Mouse (Mus musculus) frontal cortex, postnatal 36 days (tissue): ENCODE measurements around the gene Tango6.
"Not testable (repeated sequence)": the region's sequence is repeated elsewhere in the genome, so short reads cannot be mapped to it uniquely, and the experiment has no call there.

Experiments used
- DNase-seq, 2 experiments: peaks; one replicate each; pipeline ENCODE4 v3.0.0; 2022; ENCODE audit warnings: low spot score in 2 of 2

Gene Tango6

DNA sequence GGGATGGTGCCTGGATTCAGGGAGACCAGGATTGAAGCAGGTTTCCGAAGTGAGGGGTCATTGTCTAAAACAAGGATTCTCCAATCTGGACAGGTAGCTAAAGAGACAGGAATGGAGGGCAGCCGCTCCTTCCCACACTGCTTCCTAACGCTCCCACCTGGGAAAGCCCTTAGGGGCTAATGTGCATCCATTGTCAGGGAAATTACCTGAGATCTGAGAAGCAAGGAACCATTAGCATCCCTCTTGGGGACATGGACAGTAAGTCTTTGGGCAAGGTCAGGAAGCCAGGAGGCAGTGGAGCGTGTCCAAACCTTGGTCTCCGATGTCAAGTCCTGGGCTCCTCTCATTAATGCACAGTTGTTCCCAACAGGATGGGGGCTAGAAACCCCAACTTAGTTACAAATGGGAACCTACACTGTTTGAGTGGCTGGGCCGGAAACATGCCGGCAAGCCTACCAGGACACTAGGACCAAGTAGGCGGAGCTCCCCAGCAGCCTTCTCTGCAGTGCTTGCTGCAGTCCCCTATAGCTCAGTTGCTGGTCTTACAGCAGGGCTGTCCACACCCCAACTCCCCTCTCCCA, 189.7 kb downstream of the Tango6 start:
- no peak for DNase-seq

- DNase-seq = no peak
Observed at GRCm38 (mm10) chr8:106880121-106880707, 197.3 kb downstream of the Tango6 start.

DNA sequence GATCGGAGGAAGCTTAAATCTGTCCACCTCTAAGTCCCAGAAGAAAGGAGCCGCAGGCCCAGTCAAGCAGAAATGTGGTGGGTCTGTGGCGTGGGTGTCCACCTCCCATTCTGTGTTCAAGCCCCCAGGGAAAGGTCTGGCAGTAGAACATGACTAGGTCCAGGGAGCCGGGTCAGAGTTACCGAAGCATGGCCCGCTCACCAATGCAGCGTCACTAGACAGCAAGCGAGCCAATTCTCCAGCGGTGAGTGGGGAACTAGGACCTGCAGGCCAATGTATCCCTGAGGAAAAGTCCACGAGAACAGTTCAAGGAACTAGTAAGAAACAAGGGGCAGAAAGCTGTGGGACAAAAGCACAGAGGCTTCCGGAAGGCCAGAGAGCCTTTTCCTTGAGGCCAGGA, 201.2 kb downstream of the Tango6 start:
- not testable (repeated sequence) for DNase-seq

DNA sequence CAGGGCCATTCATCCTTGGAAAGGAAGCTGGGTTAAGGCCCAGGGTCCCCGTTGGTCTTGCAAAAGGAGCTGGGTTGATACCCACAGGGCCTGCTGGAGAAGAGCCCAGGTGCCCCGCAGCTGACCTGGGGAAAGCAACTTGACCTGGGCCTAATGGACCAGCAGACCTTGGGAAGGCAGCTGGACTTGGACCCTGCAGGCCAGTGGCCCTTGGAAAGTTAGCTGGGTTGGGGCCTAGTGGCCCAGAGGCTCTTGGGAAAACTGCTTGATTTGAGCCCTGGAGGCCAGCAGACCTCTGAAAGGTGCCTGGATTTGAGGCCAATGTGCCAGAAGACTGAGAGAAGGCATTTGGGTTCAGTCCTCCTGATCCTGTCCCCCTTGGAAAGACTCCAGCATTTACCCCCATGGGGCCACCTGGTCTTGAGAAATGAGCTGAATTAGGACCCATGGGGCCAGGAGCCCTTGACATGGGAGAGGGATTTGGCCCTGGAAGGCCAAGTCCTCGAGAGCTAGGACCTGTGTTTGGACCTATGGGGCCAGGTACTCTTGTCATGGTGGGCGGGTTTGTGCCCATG, 202.0 kb downstream of the Tango6 start:
- not testable (repeated sequence) for DNase-seq

DNA sequence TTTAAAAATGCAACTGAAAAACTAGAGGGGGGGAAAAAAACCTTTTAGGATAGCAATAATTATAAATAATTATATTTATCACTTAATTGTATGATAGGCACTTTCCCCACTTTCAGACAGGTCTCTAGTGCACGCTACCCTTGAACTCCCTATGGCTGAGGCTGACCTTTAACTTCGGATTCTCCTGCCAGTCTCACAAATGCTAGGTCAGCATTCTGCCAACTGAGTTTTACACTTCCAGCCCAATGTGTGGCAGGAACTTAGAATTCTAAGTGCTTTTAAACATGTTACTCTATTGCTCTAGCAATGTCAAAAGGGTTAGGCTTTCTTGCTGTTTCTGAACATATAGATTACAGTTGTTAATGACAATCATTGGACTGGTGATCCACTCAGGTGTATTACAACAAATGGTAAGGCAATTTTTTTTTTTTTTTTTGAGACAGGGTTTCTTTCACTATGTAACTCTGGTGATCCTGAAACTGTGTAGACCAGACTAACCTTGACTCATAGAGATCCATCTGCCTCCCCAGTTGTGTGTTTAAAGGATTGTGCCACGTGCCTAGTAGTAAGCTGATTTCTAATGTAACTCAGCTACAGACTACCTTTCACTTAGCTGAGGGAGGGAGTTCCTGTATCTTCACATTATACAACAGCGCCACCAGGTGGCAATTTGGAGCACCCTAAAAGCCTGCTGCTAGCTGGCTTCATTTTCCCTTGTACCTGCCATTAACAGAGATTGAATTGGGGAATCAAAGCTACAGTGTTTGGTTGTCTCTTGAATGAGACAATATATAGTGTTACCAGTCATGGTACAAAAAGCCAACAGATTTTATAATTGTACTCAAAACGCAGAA, 204.7 kb downstream of the Tango6 start:
- DNase-seq = peak; percentile 62 to 72

GRCm38 (mm10) chr8:106888803-106889202, 205.9 kb downstream of the Tango6 start:
- no peak for DNase-seq

GRCm38 (mm10) chr8:106892210-106892805, 209.4 kb downstream of the Tango6 start:
- DNase-seq = no peak

- DNase-seq = no peak
Observed at GRCm38 (mm10) chr8:106892806-106893451, 210.1 kb downstream of the Tango6 start.

- peak; percentile 85 for DNase-seq
Observed at GRCm38 (mm10) chr8:106893481-106894156, 210.8 kb downstream of the Tango6 start, which contains the start of gene Utp4. TSS of gene Utp4 (plus strand) at chr8:106893636.

- no peak for DNase-seq
Observed at GRCm38 (mm10) chr8:106899473-106899872, 216.6 kb downstream of the Tango6 start.
